Mouse (Mus musculus) liver, embryonic 16.5 days (tissue): ENCODE data around the gene Tmem56. TPM values are rescaled to one million over a fixed set of nuclear protein-coding genes. Genes with fewer than 3 reads are reported as not detected.

Experiments used
- ATAC-seq: fragments of 200-750 bp; cut with Nextera tagmentation; 2 replicates; pipeline ENCODE4 v1.8.0; 2017; ENCODE audit warnings: low read depth, mild to moderate bottlenecking, moderate number of reproducible peaks, moderate library complexity
- H3K27ac ChIP-seq: fragments of 300-500 bp; sonication (generic); 2 replicates; pipeline ENCODE4 v1.5.1; 2014; ENCODE audit warnings: mild to moderate bottlenecking, low read length
- H3K27me3 ChIP-seq: fragments of 300-500 bp; sonication (generic); 2 replicates; pipeline ENCODE4 v1.6.1; 2014; ENCODE audit warnings: low read depth, low read length, mixed read lengths; ENCODE audit not compliant: control insufficient read depth, insufficient read depth
- H3K36me3 ChIP-seq: fragments of 300-500 bp; sonication (generic); 2 replicates; pipeline ENCODE4 v1.6.1; 2014; ENCODE audit warnings: mild to moderate bottlenecking; ENCODE audit not compliant: control insufficient read depth, insufficient read depth
- H3K4me1 ChIP-seq: fragments of 300-500 bp; sonication (generic); 2 replicates; pipeline ENCODE4 v1.6.1; 2014; ENCODE audit warnings: low read depth, low read length, mixed read lengths; ENCODE audit not compliant: control insufficient read depth
- H3K4me2 ChIP-seq: fragments of 300-500 bp; sonication (generic); 2 replicates; pipeline ENCODE4 v1.6.1; 2014; ENCODE audit warnings: low read depth, low read length, mixed read lengths
- H3K4me3 ChIP-seq: fragments of 300-500 bp; sonication (generic); 2 replicates; pipeline ENCODE4 v1.5.1; 2014; ENCODE audit warnings: low read depth, mild to moderate bottlenecking, low read length
- H3K9ac ChIP-seq: fragments of 300-500 bp; sonication (generic); 2 replicates; pipeline ENCODE4 v1.6.1; 2014; ENCODE audit warnings: low read depth, low read length
- H3K9me3 ChIP-seq: fragments of 300-500 bp; sonication (generic); replicated peaks from 2 replicates; pipeline ENCODE4 v1.6.1; 2016; ENCODE audit warnings: low read length; ENCODE audit not compliant: control insufficient read depth
- WGBS: fragments of 180-500 bp; shearing (Covaris S2); extraction: QIAGEN DNeasy Blood & Tissue Kit; methylation state at CpG from one replicate; pipeline ENCODE4 v1.1.7; 2014; ENCODE audit not compliant: insufficient replicate concordance; 5-methylcytosine and 5-hydroxymethylcytosine counted together
- polyA plus RNA-seq: library from polyadenylated mRNA; unstranded; fragments of >200 nt; fragmentation: Nextera tagmentation; extraction: Ambion mirVana; gene quantifications from 2 replicates; pipeline ENCODE4 v1.2.1, GENCODE M21; 2015

The Tmem56 gene
- polyA plus RNA-seq, 1 experiment from 2014 or later = 12.8 TPM

DNA sequence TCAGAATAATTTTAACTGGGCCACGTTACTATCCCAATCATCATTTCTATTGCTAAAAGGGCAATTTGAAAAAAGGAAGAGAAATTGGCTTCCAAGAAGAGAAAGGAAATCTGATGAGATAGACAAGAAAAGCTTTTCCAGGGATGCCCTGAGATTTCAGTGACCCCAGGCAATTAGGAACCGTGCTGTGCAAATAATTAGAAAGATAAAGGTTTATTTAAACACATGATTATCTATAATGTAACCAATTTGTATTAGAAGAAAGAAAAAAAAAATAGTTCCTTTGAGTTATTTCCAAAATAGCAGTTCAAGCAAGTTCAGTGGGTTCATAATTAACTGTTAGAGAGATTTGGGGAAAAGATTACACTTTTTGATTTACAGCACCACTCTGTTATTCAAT is 110.2 kb downstream of the Tmem56 start:
- Histone ChIP-seq H3K9me3 (no peaks in the 10 kb centered on the region), H3K4me2 (no peak overlapping the region), H3K36me3 (no peaks in the 10 kb centered on the region), H3K4me3 (no peak overlapping the region), H3K4me1 (peaks cover 34% of the 10 kb centered on the region), H3K27me3 (no peaks in the 10 kb centered on the region), H3K27ac (no peak overlapping the region), H3K9ac (no peak overlapping the region)
- WGBS = 75% methylated on average over 2 of the region's 2 CpGs
- no peak for ATAC-seq

DNA sequence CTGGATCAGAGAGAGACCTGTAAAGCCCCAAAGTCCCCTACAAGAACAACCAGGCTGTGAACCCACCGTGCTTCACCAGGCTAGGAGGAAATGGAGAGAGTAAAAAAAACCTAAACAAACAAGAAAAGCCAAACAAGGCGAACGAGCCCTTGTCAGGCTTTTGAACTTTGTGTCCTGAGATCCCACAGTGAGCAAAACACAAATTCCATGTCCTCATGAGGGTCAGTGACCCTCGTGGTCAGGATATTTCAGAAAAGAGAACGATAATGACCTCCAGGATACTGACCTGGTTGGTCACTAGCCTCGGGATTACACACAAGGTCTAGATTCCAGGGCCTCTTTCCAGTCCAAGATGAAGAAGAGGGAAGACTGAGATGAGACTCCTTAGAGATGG is 111.0 kb downstream of the Tmem56 start:
- Histone ChIP-seq H3K4me3 (peak overlapping the region; percentile 77), H3K4me1 (peaks cover 34% of the 10 kb centered on the region), H3K4me2 (peak overlapping the region; percentile 82), H3K27me3 (no peaks in the 10 kb centered on the region), H3K9ac (peak overlapping the region; percentile 53), H3K36me3 (no peaks in the 10 kb centered on the region), H3K27ac (peak overlapping the region; percentile 51), H3K9me3 (no peaks in the 10 kb centered on the region)
- 24% methylated on average over 6 of the region's 6 CpGs for WGBS
- peak; percentile 10; the same call in 1 of the 2 replicates for ATAC-seq

DNA sequence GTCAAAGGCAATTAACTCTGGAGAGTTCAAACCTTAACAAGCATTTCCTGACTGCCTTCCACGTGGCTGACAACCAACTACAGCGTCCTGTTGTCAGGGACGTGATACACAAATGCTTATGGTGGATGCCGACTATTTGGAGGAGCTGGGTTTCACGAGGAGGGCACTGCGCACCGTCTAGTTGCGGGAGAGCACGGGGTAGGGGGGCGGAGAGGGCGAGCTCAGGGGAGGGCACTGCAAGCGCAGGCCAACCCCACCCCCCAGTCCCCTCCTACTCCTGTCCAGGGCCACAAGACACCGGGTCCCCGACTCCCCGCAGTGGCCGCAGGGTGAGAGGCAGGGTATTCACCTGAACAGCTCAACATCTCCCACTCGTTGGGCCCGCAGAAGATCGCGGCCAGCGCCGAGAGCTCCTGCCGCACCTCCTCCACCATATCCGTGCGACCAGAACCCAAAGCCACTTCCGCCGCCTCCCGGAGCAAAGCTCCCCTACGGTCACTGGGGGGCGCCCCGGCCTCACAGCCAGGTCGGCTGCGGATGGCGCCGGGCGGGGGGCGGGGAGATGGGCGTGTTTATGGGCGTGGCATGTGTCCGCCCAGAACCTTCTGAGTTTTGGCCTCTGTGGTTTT is 111.5 kb downstream of the Tmem56 start, which contains the start of gene Rwdd3:
Rwdd3 (minus strand) TSS at position 453 of the 629 bp plus-strand sequence.
- H3K9me3 ChIP-seq = no peaks in the 10 kb centered on the region
- H3K4me2 ChIP-seq = peak within 1 kb of the TSS; percentile 82
- H3K36me3 ChIP-seq = no peaks in the 10 kb centered on the region
- peak within 1 kb of the TSS; percentile 77 for H3K4me3 ChIP-seq
- peak within 1 kb of the TSS; percentile 78 for H3K27ac ChIP-seq
- H3K27me3 ChIP-seq = no peaks in the 10 kb centered on the region
- H3K4me1 ChIP-seq = peaks cover 34% of the 10 kb centered on the region
- under 1% methylated on average over 40 of the region's 40 CpGs for WGBS
- peak; percentile 94 for ATAC-seq
- peak within 1 kb of the TSS; percentile 78 for H3K9ac ChIP-seq

DNA sequence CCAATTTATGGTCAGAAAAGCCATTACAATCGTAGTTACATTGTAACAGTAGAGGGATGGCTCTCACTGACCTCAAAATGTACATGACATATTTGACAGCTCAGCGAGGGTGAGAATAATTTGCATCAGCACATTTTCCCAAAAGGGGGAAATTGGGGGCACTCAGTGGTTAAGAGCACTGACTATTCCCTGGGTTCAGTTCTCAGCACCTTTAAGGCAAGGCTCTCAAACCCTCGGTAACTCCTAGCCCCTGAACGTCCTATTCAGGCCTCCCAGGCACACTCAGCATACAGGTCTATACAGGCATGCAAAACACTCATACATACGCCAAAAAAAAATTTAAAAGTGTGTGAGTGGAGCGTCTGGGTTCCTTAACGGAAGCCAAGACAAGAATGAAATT is 112.3 kb downstream of the Tmem56 start:
- H3K27ac ChIP-seq = no peak overlapping the region
- no peaks in the 10 kb centered on the region for H3K27me3 ChIP-seq
- H3K36me3 ChIP-seq = no peaks in the 10 kb centered on the region
- no peaks in the 10 kb centered on the region for H3K9me3 ChIP-seq
- no peak overlapping the region; the same call in 1 of the 2 replicates for H3K9ac ChIP-seq
- H3K4me2 ChIP-seq = peak overlapping the region; percentile 82
- peak overlapping the region; percentile 77 for H3K4me3 ChIP-seq
- no peak for ATAC-seq
- WGBS = 32% methylated on average over 7 of the region's 7 CpGs
- H3K4me1 ChIP-seq = peaks cover 34% of the 10 kb centered on the region

DNA sequence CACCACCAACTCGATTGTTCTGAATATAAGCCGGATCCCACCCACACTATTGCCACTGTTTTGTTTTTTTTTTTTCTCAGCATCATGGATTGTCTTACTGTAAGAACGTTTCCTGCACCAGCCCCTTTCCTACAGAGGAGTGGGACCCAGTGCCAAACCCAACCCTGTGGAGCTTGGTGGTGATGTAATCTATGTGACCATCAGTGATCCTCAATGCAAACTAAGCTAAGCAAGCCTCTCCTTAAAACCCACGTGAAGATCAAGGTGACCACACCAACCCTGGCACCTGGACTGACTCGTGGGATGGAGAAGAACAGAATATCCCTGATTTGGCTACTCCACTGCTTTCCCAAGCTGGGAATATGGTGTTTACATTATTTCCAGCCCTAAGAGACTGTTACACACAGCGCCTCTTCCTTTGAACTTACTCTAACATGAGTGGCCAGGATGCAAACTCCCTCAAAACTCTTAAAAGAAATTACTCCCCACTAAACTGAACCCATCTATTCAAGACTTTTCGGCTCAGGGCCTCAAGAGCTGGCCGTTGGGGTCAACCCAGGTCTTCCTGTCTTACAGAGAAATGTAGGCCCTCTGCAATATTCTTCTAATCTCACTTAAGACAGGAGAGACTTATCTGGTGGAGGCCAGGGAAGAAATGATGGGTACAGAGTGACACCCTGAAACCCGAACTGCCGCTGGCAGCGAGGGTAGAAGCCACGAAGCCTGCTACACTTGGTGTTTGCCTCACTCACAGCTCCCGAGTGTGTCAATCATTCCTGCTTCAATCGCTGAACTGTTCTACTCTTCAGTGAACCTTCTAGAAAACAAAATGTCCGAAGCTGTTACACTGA is 113.6 kb downstream of the Tmem56 start:
- Histone ChIP-seq H3K27ac (no peak overlapping the region), H3K9ac (0 out of 2 replicates have a peak overlapping the region, but pooled peaks have one; percentile 28), H3K4me1 (peaks cover 30% of the 10 kb centered on the region), H3K27me3 (no peaks in the 10 kb centered on the region), H3K9me3 (no peaks in the 10 kb centered on the region), H3K4me2 (no peak overlapping the region), H3K36me3 (no peaks in the 10 kb centered on the region), H3K4me3 (no peak overlapping the region)
- 0 out of 2 replicates have a peak, but pooled peaks have one; percentile 3 for ATAC-seq
- WGBS = 41% methylated on average over 15 of the region's 15 CpGs

DNA sequence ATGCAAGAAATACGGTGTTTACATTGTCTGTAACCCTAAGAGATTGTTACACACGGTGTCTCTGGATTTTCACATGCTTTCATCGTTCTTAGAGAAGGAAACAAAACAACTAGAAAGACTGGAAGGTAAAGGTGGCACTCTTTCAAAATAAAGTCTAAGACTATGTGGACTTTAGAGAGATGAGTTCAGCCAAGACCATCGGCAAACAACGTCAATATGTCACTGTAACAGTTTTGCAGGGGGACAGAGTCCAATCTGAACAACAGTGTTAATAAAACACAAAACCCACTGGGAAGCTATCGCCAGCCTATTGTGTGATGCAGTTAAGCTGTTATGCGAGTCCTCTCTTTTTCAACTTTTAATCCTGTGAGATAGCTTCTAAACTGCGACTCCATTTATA is 114.3 kb downstream of the Tmem56 start:
- Histone ChIP-seq H3K9me3 (no peaks in the 10 kb centered on the region), H3K9ac (no peak overlapping the region), H3K4me2 (no peak overlapping the region), H3K4me3 (no peak overlapping the region), H3K27me3 (no peaks in the 10 kb centered on the region), H3K4me1 (peaks cover 33% of the 10 kb centered on the region), H3K27ac (no peak overlapping the region), H3K36me3 (no peaks in the 10 kb centered on the region)
- no peak for ATAC-seq
- WGBS = 77% methylated on average over 8 of the region's 8 CpGs

DNA sequence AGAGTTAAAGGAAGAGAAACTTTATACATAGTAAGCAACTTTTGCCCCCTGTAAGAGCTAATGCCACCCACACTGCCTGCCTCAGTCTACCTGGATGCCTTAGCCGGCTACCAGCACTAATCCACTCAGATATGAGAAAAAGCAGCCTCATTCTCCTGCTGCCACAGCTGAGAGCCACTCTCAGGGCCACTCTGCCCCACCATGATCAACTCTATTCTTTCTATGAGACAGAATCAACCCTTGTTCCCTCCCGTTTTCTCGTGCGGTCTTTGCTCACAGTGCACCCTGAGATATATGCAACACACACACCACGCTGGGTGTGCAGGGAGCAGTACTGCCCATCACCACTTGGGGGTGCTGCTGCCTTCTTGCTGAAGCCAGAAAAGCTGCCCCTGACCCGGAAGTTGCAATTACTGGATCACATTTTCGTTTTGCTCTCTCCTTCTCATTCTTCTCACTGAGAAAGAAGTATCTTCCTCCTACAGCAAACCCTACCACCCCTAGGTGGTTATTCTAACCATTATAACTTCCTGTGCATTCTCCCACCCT is 119.6 kb downstream of the Tmem56 start:
- H3K4me1 ChIP-seq = peaks cover 5% of the 10 kb centered on the region
- peak; percentile 59; the same call in 1 of the 2 replicates for ATAC-seq
- H3K36me3 ChIP-seq = no peaks in the 10 kb centered on the region
- 27% methylated on average over 7 of the region's 7 CpGs for WGBS
- H3K27me3 ChIP-seq = no peaks in the 10 kb centered on the region
- H3K9me3 ChIP-seq = no peaks in the 10 kb centered on the region
- 0 out of 2 replicates have a peak overlapping the region, but pooled peaks have one; percentile 26 for H3K9ac ChIP-seq
- H3K4me3 ChIP-seq = no peak overlapping the region
- peak overlapping the region; percentile 32 for H3K4me2 ChIP-seq
- no peak overlapping the region for H3K27ac ChIP-seq

DNA sequence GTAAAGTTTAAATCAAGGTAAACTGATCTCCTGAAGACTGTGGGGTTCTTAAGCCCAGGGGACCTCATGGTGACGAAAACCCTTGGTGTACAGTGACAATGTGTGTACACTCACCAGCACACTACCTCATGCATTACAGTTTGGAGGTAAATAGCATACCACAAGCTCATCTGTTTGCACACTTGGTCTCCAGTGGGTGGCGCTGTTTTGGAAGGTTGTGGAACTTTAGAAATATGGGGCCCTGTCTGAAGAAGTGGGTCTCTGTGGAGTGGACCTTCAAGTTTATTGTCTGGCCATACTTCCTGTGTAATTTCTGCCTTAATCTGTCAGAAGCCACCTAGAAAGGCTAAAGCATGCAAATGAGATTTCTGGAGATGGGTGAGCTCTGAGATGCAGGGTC is 121.2 kb downstream of the Tmem56 start:
- Histone ChIP-seq H3K4me1 (peaks cover 5% of the 10 kb centered on the region), H3K27ac (no peak overlapping the region), H3K36me3 (no peaks in the 10 kb centered on the region), H3K9me3 (no peaks in the 10 kb centered on the region), H3K9ac (no peak overlapping the region), H3K4me2 (no peak overlapping the region), H3K4me3 (no peak overlapping the region), H3K27me3 (no peaks in the 10 kb centered on the region)
- ATAC-seq = no peak
- 21% methylated on average over 2 of the region's 2 CpGs for WGBS
